Mouse (Mus musculus): ENCODE data around the gene Trp53i11.

The Trp53i11 gene

GRCm38 (mm10) chr2:93172460-93172859 is 14.9 kb upstream of the Trp53i11 start:
- no peak for DNase-seq

- DNase-seq: no peak
Observed at GRCm38 (mm10) chr2:93174159-93174558, 13.2 kb upstream of the Trp53i11 start.

GRCm38 (mm10) chr2:93175278-93175677 is 12.1 kb upstream of the Trp53i11 start:
- DNase-seq: peak; percentile 98

- DNase-seq: no peak
Observed at GRCm38 (mm10) chr2:93175721-93176120, 11.6 kb upstream of the Trp53i11 start.

GRCm38 (mm10) chr2:93176193-93176798 is 11.1 kb upstream of the Trp53i11 start:
- no peak for DNase-seq

- DNase-seq: no peak
Observed at GRCm38 (mm10) chr2:93176871-93177667, 10.3 kb upstream of the Trp53i11 start.

- no peak for DNase-seq
Observed at GRCm38 (mm10) chr2:93177668-93178312, 9.6 kb upstream of the Trp53i11 start.

GRCm38 (mm10) chr2:93178313-93178677 is 9.1 kb upstream of the Trp53i11 start:
- no peak for DNase-seq

GRCm38 (mm10) chr2:93179603-93180002 is 7.7 kb upstream of the Trp53i11 start:
- DNase-seq: no peak

GRCm38 (mm10) chr2:93180077-93180844 is 7.1 kb upstream of the Trp53i11 start:
- DNase-seq: peak; percentile 95

GRCm38 (mm10) chr2:93182859-93183258 is 4.5 kb upstream of the Trp53i11 start:
- no peak for DNase-seq

GRCm38 (mm10) chr2:93188020-93188760 is 842 bp downstream of the Trp53i11 start:
- DNase-seq: peak; percentile 93

GRCm38 (mm10) chr2:93188761-93189458 is 1.6 kb downstream of the Trp53i11 start:
- DNase-seq: peak; percentile 96

- DNase-seq: no peak
Observed at GRCm38 (mm10) chr2:93190771-93191487, 3.6 kb downstream of the Trp53i11 start.

- no peak for DNase-seq
Observed at GRCm38 (mm10) chr2:93191488-93192181, 4.3 kb downstream of the Trp53i11 start.

GRCm38 (mm10) chr2:93192182-93192560 is 4.8 kb downstream of the Trp53i11 start:
- no peak for DNase-seq

- peak; percentile 94 for DNase-seq
Observed at GRCm38 (mm10) chr2:93192671-93193080, 5.3 kb downstream of the Trp53i11 start.

GRCm38 (mm10) chr2:93193806-93194205 is 6.5 kb downstream of the Trp53i11 start:
- no peak for DNase-seq

GRCm38 (mm10) chr2:93198846-93199245 is 11.5 kb downstream of the Trp53i11 start:
- DNase-seq: peak; percentile 98

GRCm38 (mm10) chr2:93199531-93199974 is 12.2 kb downstream of the Trp53i11 start:
- peak; percentile 99 for DNase-seq

All from heart, adult 11 months (tissue).